In the genomic region with DNA sequence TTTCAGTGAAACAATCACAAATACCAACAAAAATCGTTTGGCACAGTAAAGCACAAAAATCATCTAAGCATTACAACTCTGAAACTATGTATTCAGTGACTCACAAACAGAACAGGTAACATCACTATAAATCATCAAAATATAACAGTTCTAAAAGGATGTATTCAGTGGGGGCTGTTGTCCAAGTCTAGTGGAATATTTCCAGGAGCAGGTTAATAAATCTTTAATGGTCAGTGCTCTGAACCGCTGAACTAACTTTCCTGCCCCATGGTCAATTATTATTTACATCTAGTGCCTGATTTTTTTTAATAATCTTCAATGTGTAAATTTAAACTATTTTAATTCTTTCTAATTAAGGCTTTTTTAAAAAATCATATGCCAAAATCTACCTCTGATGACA, we compare ENCODE assay signal across 31 mouse cellular contexts. TPM values are rescaled to one million over a fixed set of nuclear protein-coding genes. Genes with fewer than 3 reads are reported as not detected.
"Had no signal": no experiment of that assay in that cellular context is flagged by ENCODE, and none has a peak within 500 bp of the region (broad histone marks: within the 10 kb centered on the region; RNA-seq: fewer than 3 reads in every experiment).

No protein-coding gene starts in this region.

RNA-seq across cellular contexts. Expression of gene Cyp2d12, which starts 42.8 kb away (rescaled TPM):
- total RNA-seq: common myeloid progenitor, adult 5-6 weeks; forebrain, postnatal 0 days; gastrocnemius, adult 18-20 months; gastrocnemius, adult 2 months; gastrocnemius, adult 8-10 months; gastrocnemius, postnatal 10 days; gastrocnemius, postnatal 14 days; gastrocnemius, postnatal 25 days; gastrocnemius, postnatal 36 days; gastrocnemius, postnatal 4 days; granulocyte monocyte progenitor cell, adult 5-6 weeks; heart, adult 18-20 months; heart, adult 2 months had no signal
- polyA plus RNA-seq: cerebellum, adult 2 months; cortical plate, adult 2 months; embryonic facial prominence, embryonic 10.5 days; embryonic facial prominence, embryonic 11.5 days; embryonic facial prominence, embryonic 12.5 days; embryonic facial prominence, embryonic 13.5 days; embryonic facial prominence, embryonic 14.5 days; embryonic facial prominence, embryonic 15.5 days; erythroblast, embryonic 14.5 days; forebrain, embryonic 10.5 days; forebrain, embryonic 11.5 days; forebrain, embryonic 12.5 days; forebrain, embryonic 13.5 days; forebrain, embryonic 14.5 days; forebrain, embryonic 15.5 days; forebrain, embryonic 16.5 days; forebrain, postnatal 0 days; frontal cortex, adult 2 months; gonadal fat pad, adult 2 months; heart, adult 2 months had no signal
